Mouse (Mus musculus) megakaryocyte, embryonic 14.5 days (primary cell): ENCODE results near the gene Lrp8. TPM values are rescaled to one million over a fixed set of nuclear protein-coding genes. Genes with fewer than 3 reads are reported as not detected.
A peak's percentile ranks its signal among the peaks of the same experiment; 100 is the strongest.

Experiments
- H3K27me3 ChIP-seq: replicated peaks from 2 replicates; pipeline ENCODE3; 2012; ENCODE audit warnings: inconsistent platforms
- H3K36me3 ChIP-seq: replicated peaks from 2 replicates; pipeline ENCODE3; 2012; ENCODE audit warnings: low read length, inconsistent platforms, mixed read lengths
- H3K4me1 ChIP-seq: 2 replicates; pipeline ENCODE4 v1.6.1; 2012; ENCODE audit warnings: inconsistent platforms
- H3K4me3 ChIP-seq: replicated peaks from 2 replicates; pipeline ENCODE3; 2012; ENCODE audit warnings: moderate library complexity, mild to moderate bottlenecking, inconsistent platforms
- H3K9me3 ChIP-seq: 2 replicates; pipeline ENCODE4 v1.6.1; 2012; ENCODE audit warnings: inconsistent platforms
- FLI1 ChIP-seq: IDR thresholded peaks from 2 replicates; pipeline ENCODE4 v1.6.1; 2012; ENCODE audit warnings: low read length, inconsistent platforms, mixed read lengths
- GATA1 ChIP-seq: IDR thresholded peaks from 3 replicates; pipeline ENCODE4 v1.6.1; 2012; ENCODE audit warnings: mixed read lengths, low read length, inconsistent platforms, borderline replicate concordance
- polyA plus RNA-seq: library from polyadenylated mRNA; stranded (reverse); fragments of >175 nt; gene quantifications from 2 replicates; pipeline ENCODE4 v1.2.3, GENCODE M21; 2012; ENCODE audit warnings: low replicate concordance; ENCODE audit not compliant: insufficient read depth

Lrp8 gene
- polyA plus RNA-seq, 1 experiment: 14.7 TPM

DNA sequence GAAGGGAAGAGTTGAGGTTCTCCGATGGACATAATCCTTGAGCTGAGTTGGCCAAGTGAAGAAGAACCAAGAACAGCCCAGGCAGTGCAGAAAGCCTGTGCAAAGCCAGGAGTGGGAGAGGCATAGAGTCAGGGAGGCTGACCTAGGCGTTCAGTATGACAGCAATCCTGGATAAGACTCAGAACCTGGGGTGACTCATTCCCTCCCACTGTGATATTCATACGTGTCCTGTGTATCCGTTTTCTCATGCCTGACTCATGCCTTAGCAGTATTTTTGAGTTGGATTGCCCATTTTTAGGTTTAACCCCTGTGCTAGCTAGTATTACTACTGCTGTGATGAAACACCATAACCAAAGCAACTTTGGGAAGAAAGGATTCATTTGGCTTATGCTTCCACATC lies 62.8 kb downstream of the Lrp8 start:
- Histone ChIP-seq H3K4me1 (peaks cover 9% of the 10 kb centered on the region; the same call in 1 of the 2 replicates), H3K27me3 (no peaks in the 10 kb centered on the region), H3K4me3 (no peak overlapping the region), H3K9me3 (no peaks in the 10 kb centered on the region), H3K36me3 (peaks cover 91% of the 10 kb centered on the region)
- no peak for TF ChIP-seq FLI1
- TF ChIP-seq GATA1: no peak

DNA sequence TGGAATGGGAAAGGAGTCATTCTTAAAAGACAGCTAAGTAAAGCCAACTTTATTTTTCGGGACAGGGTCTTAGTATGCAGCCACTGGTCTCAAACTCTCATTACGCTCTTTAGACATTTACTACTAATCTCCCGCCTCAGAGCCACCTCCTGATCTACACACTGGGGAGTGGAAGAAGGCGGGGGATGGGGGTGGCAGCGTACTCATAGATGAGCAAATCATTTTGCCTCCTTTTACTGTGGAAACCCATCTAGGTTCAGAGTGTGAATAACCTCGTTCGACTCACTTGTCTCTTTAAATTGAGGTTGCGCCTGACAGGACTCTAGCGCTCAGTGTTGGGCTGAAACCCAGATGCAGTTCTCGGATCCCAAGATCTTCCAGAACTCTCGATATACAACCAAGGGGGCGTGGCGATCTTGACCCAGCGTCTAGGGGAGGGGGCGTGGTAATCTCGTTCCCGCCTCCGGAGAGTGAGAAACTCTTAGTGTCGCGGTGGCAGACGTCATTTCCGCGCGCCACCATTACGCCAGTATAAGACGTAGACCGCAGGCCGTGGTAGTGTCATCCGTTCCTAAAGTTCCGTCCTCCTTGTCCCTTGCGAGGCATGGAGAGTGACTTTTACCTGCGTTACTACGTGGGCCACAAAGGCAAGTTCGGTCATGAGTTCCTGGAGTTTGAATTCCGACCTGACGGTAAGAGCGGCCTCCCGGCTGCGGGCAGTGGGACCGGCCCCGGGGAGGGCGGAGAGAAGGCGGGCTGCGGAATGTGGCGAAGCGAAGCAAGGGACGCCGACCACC lies 77.4 kb downstream of the Lrp8 start, which contains the start of gene Magoh:
TSS of gene Magoh (plus strand) at position 502 of the 797 bp plus-strand sequence.
- no peaks in the 10 kb centered on the region for H3K9me3 ChIP-seq
- TF ChIP-seq GATA1 (no peak), FLI1 (no peak)

DNA sequence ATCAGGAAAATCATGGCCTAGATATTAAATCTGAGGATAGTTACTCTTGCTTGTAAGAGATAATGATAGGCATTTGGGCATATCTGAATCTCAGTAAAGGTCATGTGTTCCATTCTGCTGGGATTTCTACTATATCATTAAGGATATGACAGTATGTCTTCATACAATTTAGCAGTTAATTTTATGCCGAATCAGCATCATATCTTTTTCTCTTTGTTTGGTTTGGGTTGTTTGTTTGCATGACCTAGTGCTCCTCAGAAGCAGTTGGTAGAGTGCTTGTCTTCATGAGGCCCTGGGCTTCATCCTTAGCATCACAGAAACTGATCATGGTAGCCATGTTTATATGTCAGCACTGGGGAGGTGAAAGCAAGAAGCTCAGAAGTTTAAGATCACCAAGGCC lies 79.6 kb downstream of the Lrp8 start:
- Histone ChIP-seq H3K4me1 (peaks cover 26% of the 10 kb centered on the region), H3K27me3 (no peaks in the 10 kb centered on the region), H3K4me3 (no peak overlapping the region), H3K36me3 (peaks cover 56% of the 10 kb centered on the region), H3K9me3 (no peaks in the 10 kb centered on the region)
- TF ChIP-seq GATA1: no peak
- TF ChIP-seq FLI1: no peak

More for the DNA sequence above, 77.4 kb downstream of the Lrp8 start, which contains the start of gene Magoh:
- Histone ChIP-seq H3K4me3 (peak within 1 kb of the TSS; percentile 99), H3K27me3 (no peaks in the 10 kb centered on the region), H3K4me1 (peaks cover 42% of the 10 kb centered on the region), H3K36me3 (peaks cover 41% of the 10 kb centered on the region)

DNA sequence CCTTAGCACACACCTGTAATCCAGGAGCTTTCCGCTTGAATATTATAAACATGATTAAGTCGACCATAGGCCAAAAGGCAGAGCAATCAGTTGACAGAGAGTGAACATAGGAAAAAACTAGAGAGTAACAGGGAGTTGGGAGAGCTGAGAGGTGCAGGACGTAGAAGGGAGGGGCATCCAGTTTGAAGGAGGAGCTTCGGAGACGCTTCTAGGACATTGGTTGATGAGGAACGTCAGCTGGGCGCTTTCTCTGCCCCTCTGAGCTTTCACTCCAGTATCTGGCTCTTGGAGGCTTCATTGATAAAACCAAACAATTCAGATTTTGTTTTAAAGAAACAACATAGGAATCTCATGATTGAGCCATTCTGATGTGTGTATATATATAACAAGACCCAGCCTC lies 84.3 kb downstream of the Lrp8 start:
- H3K9me3 ChIP-seq: no peaks in the 10 kb centered on the region
- no peaks in the 10 kb centered on the region for H3K27me3 ChIP-seq
- peaks cover 70% of the 10 kb centered on the region for H3K36me3 ChIP-seq
- peaks cover 32% of the 10 kb centered on the region for H3K4me1 ChIP-seq
- H3K4me3 ChIP-seq: no peak overlapping the region
- TF ChIP-seq GATA1 (no peak), FLI1 (no peak)

DNA sequence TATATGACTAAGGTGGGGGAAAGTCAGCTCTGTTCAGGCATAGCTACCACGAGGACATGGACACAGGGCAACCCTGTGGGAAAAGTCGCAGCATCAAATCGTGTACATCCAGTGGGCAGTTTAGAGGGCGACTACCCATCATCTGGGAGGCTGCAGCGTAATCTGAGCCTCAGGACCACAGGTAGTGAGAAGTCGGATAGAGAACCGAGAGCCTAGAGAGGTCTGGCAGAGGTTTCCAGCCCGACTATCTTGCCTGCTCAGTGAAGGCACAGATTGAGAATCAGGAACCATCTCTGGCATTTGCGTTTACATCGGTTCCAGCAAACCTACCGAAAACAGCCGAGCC lies 87.3 kb downstream of the Lrp8 start:
- peaks cover 69% of the 10 kb centered on the region for H3K36me3 ChIP-seq
- H3K4me1 ChIP-seq: peaks cover 47% of the 10 kb centered on the region
- H3K27me3 ChIP-seq: no peaks in the 10 kb centered on the region
- peak overlapping the region; percentile 97 for H3K4me3 ChIP-seq
- H3K9me3 ChIP-seq: no peaks in the 10 kb centered on the region
- TF ChIP-seq FLI1 (no peak), GATA1 (no peak)

DNA sequence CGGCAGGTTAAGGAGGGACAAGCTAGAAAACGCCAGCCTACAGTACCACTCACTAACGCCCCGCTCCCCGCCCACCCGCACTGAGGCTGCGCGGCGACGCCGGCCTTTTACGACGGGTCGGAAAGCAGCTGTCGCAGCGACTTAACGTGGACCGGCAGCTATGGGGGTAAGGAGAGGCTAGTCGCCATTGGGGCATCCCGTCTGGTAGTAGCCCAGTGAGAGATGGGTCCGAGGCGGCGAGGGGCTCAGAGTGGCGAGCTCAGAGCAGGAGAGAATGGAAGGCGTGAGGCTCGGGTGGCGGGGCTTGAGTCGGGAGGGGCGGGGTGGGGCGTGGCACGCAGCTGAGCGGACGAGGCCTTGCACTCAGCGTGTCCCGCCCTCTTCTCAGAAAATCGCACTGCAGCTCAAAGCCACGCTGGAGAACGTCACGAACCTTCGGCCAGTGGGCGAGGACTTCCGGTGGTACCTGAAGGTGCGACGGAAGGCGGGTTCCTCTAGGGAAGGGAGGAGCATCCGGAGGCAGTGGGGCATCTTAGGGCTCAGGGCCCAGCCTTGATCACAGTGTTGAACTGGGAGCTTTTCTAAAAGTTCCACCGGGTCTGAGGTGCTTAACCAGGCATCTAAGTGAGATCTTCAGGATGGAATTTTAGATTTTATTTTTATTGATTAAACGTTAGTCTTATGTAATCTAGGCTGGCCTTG lies 87.8 kb downstream of the Lrp8 start, which contains the start of gene 0610037L13Rik:
TSS of gene 0610037L13Rik (plus strand) at position 83 of the 702 bp plus-strand sequence.
- H3K36me3 ChIP-seq: peaks cover 69% of the 10 kb centered on the region
- no peaks in the 10 kb centered on the region for H3K27me3 ChIP-seq
- H3K9me3 ChIP-seq: no peaks in the 10 kb centered on the region
- TF ChIP-seq FLI1: peak; percentile 64; the same call in 1 of the 2 replicates
- no peak for TF ChIP-seq GATA1
- peak within 1 kb of the TSS; percentile 97 for H3K4me3 ChIP-seq
- H3K4me1 ChIP-seq: peaks cover 53% of the 10 kb centered on the region

DNA sequence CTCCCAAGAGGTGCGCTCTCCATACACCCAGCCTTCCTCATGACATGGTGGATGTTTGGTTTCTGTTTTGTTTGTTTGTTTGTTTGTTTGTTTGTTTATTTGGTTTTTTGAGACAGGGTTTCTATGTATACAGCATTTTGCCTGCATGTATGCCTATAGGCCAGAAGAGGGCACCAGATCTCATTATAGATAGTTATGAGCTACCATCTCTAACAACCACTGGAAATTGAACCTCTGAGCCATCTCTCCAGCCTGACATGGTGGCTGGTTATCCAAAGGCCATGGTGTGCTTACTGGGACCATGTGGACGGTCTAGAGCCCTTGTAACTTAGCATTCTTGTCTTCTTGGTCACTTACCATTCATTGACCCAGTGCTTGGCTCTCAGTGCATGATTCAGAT lies 90.6 kb downstream of the Lrp8 start:
- Histone ChIP-seq H3K4me1 (peaks cover 60% of the 10 kb centered on the region), H3K36me3 (peaks cover 69% of the 10 kb centered on the region), H3K27me3 (no peaks in the 10 kb centered on the region), H3K9me3 (no peaks in the 10 kb centered on the region), H3K4me3 (no peak overlapping the region)
- TF ChIP-seq FLI1: no peak
- no peak for TF ChIP-seq GATA1

DNA sequence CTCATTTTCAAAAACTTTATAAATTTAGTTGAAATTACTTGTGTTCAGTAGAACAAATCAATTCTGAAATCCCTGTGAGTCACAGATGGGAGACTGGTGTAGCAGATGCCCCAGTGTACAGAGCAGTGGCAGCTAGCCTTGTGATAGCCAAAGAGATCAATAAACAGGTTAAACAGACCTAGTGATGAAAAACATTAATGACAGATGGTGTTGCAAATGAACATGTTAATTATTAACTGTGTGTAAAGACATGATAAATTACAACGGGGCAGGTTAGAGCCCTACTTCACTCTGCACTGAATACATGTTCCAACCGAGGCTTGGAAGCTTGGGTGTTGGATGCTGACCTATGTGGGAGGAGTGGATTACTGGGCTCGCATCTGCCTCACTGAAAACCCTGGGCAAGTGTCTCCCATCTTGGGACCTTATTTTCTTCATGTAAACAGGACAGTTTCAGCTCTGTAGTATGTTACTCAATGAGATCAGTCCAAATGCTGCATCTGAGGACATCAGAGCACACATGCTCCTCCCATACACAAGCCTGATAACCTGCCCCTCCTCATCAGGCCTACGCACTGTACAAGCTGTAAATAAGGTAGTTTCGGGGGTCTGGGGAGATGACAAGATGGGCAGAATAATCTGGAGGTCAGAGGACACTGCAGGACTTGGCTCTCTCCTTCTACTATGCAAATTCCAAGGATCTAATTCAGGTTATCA lies 97.3 kb downstream of the Lrp8 start:
- peaks cover 72% of the 10 kb centered on the region for H3K4me1 ChIP-seq
- TF ChIP-seq FLI1 (no peak), GATA1 (no peak)
- no peaks in the 10 kb centered on the region for H3K9me3 ChIP-seq
- H3K27me3 ChIP-seq: no peaks in the 10 kb centered on the region
- H3K36me3 ChIP-seq: peaks cover 94% of the 10 kb centered on the region
- H3K4me3 ChIP-seq: no peak overlapping the region

DNA sequence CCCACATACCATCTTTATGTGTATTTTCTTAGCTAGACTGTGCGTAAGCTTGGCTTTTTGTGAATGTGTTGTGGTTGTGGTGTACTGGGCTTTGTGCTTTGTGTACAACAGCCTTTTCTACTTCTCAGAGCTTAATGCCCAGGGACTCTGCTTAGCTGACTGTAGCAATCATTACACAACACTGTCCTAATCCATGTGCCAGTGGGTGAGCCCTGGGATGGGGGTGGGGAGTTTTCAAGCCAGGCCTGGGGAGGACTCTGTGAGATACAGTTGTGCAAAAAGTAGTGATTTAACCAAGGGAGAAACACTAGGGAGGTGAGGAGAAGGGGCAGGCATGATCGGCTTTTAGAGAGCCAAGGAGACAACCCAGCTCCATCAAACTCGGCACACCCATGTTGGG lies 98.1 kb downstream of the Lrp8 start:
- H3K9me3 ChIP-seq: no peaks in the 10 kb centered on the region
- peaks cover 93% of the 10 kb centered on the region for H3K36me3 ChIP-seq
- H3K27me3 ChIP-seq: no peaks in the 10 kb centered on the region
- no peak for TF ChIP-seq FLI1
- H3K4me3 ChIP-seq: no peak overlapping the region
- H3K4me1 ChIP-seq: peaks cover 74% of the 10 kb centered on the region

DNA sequence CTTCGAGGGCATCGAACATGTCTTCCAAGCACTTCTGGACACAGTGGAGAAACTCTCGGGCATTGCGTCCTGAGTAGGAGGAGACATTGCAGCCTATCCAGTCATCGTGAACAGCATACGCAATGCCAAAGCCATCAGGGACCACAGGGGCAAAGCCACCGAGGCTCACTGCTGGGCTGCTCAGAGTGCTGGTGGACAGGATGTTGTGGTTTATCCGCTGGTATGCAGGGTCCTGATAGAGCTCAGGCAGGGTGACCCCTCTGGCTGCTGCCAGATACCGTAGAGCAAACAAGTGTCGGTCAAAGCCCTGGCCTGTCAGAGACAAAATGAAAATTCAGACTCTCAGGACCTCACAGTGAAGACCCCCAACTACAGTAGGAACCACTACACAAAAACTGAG lies 102.2 kb downstream of the Lrp8 start:
- TF ChIP-seq GATA1 (peak; percentile 88; the same call in 2 of the 3 replicates), FLI1 (no peak)
- Histone ChIP-seq H3K4me3 (peak overlapping the region; percentile 83), H3K4me1 (peaks cover 88% of the 10 kb centered on the region), H3K36me3 (peaks cover 86% of the 10 kb centered on the region), H3K9me3 (no peaks in the 10 kb centered on the region), H3K27me3 (no peaks in the 10 kb centered on the region)
